Mouse (Mus musculus) 416B (cell line): ENCODE data around the gene Samd5.

Experiments used
- DNase-seq: peaks from one replicate; pipeline ENCODE4 v3.0.0; 2011; ENCODE audit warnings: low read depth

The Samd5 gene

GRCm38 (mm10) chr10:9674561-9675521 is at the start of gene Samd5:
Gene Samd5, minus strand, starts transcription at chr10:9675208.
- no peak for DNase-seq

DNA sequence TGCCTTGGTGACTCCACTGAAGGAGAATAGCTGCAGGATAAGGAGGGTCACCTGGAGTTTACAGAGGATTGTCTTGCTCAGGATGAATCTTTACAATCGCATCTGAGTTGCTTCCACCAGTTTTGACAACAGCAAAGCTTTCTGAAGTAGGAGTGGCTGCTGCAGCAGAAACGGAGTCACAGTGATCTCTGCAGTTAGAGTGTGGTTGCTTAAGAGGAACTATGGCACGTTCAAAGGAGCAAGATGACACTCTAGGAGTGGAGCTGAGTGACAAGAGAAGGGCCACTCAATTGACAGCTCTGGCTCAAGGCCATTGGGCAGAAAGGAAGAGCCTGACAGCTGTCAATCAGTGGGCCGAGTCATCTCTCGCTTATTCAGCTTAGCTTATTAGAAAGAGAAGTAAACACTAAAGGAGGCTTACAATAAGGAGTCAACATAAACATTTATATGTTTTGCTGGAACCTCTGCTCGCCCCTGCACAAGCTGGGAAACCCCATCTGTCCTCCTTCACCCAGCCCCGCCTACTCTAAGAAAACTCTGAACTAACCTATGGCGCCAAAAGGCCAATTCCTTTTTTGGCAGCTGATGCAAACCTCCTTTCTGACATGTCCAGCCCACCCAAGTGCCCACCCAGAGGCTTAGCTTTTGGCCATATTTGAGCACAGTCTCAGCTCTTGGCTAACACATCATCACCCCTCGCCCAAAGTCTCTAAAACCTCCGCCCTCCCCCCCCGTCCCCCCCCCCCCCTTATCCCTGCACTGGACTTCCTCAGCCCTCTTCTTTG is 47.7 kb upstream of the Samd5 start:
- DNase-seq, result no peak

DNA sequence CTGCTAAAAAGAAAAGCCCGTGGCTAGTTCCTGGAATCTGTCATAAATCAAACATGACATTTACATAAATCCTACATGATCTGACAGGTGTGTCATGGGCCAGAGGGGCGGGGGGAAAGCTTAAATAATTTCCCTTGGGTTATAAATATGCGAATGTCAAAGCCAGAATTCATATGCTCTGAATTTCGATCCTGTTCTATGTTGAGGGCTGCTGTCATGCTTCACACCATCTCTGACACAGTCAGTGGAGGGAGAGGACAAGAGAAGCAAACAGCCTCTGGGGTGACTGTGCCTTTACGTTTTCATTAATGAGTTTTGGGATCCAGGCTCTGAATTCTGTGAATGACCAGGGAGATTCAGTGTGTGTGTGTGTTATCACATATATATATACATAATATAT is 45.0 kb upstream of the Samd5 start:
- DNase-seq, result no peak

- no peak for DNase-seq
Measured at GRCm38 (mm10) chr10:9718086-9718485, 43.1 kb upstream of the Samd5 start.

- no peak for DNase-seq
Measured at GRCm38 (mm10) chr10:9704956-9705355, 29.9 kb upstream of the Samd5 start.

GRCm38 (mm10) chr10:9699071-9699761 is 24.2 kb upstream of the Samd5 start:
- DNase-seq, result no peak

- DNase-seq, result no peak
Measured at GRCm38 (mm10) chr10:9698141-9698540, 23.1 kb upstream of the Samd5 start.

DNA sequence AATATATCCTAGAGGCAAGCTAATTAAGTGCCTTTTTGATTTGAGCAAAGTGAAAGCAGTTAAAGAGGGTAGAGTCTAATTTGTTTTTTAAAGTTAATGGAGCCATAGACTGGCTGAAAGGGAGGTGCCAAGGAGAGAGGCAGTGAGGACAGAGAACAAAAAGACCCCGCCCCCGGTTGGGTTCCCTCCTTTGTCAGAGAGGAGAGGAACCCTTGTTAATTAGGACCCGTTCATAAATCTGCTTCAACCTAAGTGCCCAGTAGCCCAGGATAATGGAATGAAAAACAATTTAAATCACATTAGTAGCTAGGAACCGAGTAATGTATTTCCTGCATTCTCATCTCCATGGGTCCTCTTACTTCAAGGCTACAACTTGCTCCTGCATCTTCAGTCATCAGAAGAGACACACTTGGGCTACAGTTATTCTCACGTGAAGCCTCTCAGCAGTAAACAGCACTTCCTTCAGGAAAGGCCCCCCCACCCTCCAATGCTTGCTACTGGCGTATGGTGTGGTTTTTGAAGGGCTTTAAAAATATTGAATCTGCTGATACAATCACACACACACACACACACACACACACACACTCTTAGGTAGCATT is 21.6 kb upstream of the Samd5 start:
- no peak for DNase-seq

DNA sequence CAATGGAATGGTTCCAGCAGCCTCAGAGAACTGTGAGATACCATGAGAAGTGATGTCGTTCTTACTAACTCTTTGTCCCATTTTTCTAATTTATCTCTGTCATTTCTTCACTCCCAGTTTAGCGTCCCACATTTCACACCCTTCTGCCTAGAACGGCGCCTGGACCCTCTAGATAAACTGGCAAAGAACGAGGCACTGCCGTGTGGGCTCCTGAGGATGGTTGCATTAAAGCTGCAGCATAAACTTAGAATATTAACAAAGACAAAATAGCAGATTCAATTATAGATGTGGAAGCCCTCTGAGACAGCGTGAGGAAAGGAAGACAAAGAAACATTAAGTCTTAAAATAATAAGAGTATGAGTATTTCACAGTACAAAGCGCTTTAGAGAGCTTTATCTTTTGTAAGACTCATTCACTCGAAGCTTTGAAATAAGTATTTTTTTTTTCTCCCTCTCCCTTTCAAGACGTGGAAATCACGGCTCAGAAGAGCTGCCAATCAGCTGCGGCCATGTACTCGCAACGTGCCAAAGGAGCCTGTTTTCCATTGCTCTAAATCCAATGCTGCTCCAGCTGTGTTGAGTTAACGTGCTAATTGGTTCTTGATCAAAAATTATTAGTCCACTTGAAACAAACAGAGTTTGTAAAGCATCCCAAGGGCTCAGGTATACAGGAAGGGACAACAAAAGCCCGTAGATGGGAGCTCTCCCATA is 19.1 kb upstream of the Samd5 start:
- no peak for DNase-seq

DNA sequence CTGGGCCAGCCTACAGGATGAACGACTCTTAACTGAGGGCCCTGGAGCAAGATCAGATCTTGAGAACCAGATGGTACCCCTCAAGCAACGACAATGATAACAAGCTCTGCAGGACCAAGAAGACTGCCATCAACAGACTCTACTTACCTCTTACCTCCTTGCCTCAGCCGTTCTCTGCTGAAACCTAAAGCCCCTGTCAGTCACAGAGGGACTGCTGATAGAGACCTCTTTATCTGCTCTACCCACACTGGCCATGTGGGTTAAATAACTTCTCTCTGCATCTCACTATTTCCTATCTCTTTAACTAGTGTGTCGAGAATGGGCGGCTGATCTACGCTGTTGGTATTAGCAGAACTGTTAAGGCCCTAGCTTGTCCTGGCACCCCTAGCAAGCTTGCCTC is 5.9 kb upstream of the Samd5 start:
- DNase-seq, result no peak

DNA sequence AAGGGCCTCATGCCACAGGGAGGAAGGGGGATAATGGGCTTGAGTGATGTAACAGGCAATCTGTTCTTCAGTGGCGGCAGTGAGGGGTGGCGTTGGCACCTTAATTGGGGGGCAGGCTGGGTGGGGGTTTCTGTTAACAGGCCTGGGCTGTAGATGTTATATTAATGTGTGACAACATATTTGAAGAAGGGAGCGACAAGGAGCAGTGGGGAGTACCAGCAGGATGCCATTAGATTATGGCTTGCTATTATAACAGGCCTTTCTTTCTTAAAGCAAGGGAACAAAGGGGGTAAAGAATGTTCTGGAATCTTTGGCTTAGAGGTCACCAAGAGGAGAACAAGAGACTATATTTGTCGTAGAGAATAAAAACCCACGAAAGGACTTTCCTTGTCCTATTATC is 4.9 kb upstream of the Samd5 start:
- DNase-seq, result no peak

DNA sequence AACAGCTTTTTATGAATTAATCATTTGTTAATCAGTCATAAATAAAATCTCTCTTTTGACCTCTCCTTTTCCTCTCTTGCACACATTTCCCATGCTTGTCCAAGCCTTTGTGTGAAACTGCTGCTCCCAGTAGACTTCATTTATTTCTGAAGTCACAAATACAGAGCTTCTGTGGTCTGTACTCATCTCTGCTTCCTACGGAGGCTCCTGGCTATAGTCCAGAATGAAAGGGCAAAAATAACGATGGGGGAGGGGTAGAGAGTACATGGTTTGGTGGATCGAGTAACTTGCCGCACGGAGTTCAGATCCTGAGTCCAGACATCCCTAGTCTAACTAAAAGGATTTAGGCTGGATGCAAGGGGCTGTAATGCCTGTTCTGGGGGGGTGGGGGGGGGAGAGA is 3.1 kb upstream of the Samd5 start:
- DNase-seq, result peak; percentile 17

DNA sequence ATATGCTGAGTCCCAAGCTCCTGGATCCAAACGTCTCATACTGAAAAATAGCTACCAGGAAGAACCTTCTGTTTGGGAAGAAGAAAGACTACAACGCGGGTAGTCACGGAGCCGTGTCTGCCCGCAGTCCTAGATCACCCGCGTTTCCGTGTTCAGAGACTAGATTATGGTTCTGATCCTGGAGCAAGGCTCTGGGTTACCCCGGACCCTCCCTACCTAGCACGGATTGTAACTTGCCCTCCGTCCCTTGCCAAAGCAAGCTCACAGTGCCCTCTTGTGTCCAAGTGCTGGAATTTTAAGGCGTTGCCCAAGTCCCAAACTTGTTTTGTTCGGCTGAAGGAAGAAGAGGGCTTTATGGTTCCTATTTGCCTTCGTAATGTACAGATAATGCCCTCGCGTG is 1.9 kb upstream of the Samd5 start:
- peak; percentile 75 for DNase-seq

DNA sequence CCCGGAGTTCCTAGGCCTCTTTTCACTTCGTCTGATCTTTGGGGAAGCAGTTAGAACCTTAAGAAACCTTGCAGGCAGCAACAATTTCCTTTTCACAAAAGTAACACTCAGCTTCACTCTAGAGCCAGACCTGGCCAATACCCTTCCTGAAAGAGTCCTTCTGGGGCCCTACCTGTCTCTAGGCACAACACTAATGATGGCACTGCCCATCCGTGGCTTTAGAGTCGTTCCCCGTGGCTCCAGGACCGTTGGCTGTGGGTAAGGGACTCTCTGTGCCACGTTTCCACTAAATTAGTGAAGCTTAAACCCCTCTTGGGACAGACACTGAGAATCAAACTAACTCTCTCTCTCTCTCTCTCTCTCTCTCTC is 1.4 kb upstream of the Samd5 start:
- no peak for DNase-seq

GRCm38 (mm10) chr10:9675550-9676417 is 776 bp upstream of the Samd5 start:
- no peak for DNase-seq

DNA sequence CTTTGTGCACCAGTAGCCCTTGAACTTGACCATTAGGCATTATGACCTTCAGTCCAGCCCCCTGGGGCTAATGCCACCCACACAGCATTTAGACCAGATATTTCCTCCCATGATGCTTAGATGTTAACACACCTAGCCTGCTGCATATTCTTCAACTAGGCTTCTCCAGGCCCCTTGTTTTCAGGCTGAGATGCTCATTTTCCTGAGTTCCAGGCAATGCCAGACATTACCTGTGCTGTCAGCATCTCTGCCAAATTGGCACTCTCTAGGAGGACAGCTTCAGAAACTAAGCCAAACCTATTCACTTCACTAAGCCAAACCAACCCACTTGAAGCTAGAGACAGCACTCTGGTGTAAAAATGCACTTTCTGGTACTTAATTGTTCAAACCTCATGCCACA is 1.7 kb downstream of the Samd5 start:
- DNase-seq, result no peak

DNA sequence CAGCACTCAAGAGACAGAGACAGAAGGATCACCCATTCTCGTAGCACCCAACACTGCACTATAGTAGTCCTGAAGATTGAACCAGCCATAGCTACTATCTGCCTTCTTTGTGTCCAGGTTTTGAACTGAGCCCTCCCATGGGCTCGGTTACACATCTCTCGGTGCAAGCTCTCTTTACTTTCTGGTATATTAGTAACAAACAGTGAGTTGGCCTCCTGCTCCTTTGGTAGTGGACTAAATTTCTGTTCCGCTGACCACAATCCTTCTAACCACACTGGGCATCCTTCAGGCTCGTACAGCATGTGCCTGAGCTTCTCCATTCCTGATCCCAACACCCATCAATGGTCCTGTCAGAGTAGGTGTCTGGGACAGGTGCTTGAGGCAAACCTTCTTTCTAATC is 2.3 kb downstream of the Samd5 start:
- DNase-seq, result no peak

DNA sequence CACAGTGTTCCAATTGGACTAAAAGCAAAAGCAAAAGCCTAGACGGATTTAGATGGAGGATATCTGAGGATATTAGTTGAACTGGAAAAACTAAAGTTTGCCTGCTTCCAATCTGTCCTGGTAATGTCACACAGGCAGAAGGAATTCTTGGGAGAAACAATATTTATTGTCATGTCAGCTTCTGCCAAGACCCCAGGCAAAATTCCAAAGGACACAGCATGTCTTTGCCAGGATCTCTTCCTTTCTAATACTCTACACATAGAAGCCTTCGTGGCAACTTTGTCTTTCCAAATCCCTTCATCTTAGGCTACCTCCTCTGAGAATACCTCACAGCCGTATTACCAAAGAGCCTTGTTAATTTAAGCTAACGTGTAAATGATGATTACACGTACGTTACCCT is 4.7 kb downstream of the Samd5 start:
- DNase-seq, result no peak

DNA sequence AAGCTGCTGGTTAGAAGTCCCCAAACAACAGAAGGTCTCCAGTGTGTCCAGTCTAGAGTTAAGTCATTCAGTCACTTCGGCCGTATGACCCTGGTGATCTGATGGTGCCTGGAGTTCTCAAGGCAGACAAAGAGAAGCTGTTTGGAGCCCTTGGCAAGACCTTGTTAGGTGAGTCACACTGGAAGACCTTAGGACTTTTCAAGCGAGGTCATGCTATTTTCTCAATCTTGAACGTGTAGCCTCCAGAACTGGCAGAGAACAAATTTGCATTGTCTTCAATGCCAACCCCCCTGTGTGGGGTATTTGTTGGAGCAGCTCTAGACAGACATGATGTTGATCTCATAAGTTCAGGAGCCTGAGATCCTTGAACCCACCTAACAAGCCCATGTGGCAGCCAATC is 6.2 kb downstream of the Samd5 start:
- DNase-seq, result no peak

GRCm38 (mm10) chr10:9652946-9653345 is 22.1 kb downstream of the Samd5 start:
- no peak for DNase-seq
